Mouse (Mus musculus) liver, embryonic 13.5 days (tissue): Measurements from ENCODE around the gene Kynu. TPM values are rescaled to one million over a fixed set of nuclear protein-coding genes. Genes with fewer than 3 reads are reported as not detected.

Source experiments
- ATAC-seq: fragments of 200-750 bp; cut with Nextera tagmentation; 2 replicates; pipeline ENCODE4 v1.8.0; 2017; ENCODE audit warnings: low read depth, mild to moderate bottlenecking, moderate number of reproducible peaks, moderate library complexity
- DNase-seq: peaks from one replicate; pipeline ENCODE4 v3.0.0; 2022
- H3K27ac ChIP-seq: fragments of 300-500 bp; sonication (generic); 2 replicates; pipeline ENCODE4 v1.5.1; 2015; ENCODE audit warnings: moderate library complexity, mild to moderate bottlenecking, inconsistent platforms
- H3K27me3 ChIP-seq: fragments of 300-500 bp; sonication (generic); 2 replicates; pipeline ENCODE4 v1.6.1; 2015; ENCODE audit warnings: mild to moderate bottlenecking, inconsistent platforms
- H3K36me3 ChIP-seq: fragments of 300-500 bp; sonication (generic); 2 replicates; pipeline ENCODE4 v1.6.1; 2015; ENCODE audit warnings: mild to moderate bottlenecking, inconsistent platforms
- H3K4me1 ChIP-seq: fragments of 300-500 bp; sonication (generic); replicated peaks from 2 replicates; pipeline ENCODE4 v1.6.1; 2015; ENCODE audit warnings: inconsistent platforms
- H3K4me2 ChIP-seq: fragments of 300-500 bp; sonication (generic); 2 replicates; pipeline ENCODE4 v1.6.1; 2015; ENCODE audit warnings: inconsistent platforms, mild to moderate bottlenecking, moderate library complexity
- H3K4me3 ChIP-seq: fragments of 300-500 bp; sonication (generic); replicated peaks from 2 replicates; pipeline ENCODE4 v1.5.1; 2015; ENCODE audit warnings: mild to moderate bottlenecking, inconsistent platforms
- H3K9ac ChIP-seq: fragments of 300-500 bp; sonication (generic); 2 replicates; pipeline ENCODE4 v1.6.1; 2015; ENCODE audit warnings: mild to moderate bottlenecking, inconsistent platforms
- H3K9me3 ChIP-seq: fragments of 300-500 bp; sonication (generic); replicated peaks from 2 replicates; pipeline ENCODE4 v1.6.1; 2016; ENCODE audit warnings: inconsistent platforms
- WGBS: fragments of 180-500 bp; shearing (Covaris S2); methylation state at CpG from one replicate; pipeline ENCODE4 v1.1.7; 2015; ENCODE audit not compliant: insufficient replicate concordance; 5-methylcytosine and 5-hydroxymethylcytosine counted together
- polyA plus RNA-seq: library from polyadenylated mRNA; unstranded; fragments of >200 nt; fragmentation: Nextera tagmentation; extraction: Ambion mirVana; gene quantifications from 2 replicates; pipeline ENCODE4 v1.2.1, GENCODE M21; 2015

The Kynu gene
- polyA plus RNA-seq, 1 experiment from 2014 or later, result 1.1 TPM

- no peak overlapping the region for H3K4me2 ChIP-seq
- H3K27me3 ChIP-seq, result no peaks in the 10 kb centered on the region
- H3K4me1 ChIP-seq, result no peaks in the 10 kb centered on the region
- DNase-seq, result no peak
- H3K9ac ChIP-seq, result no peak overlapping the region
- no peak overlapping the region for H3K27ac ChIP-seq
- H3K9me3 ChIP-seq, result no peaks in the 10 kb centered on the region
- ATAC-seq, result no peak
- H3K4me3 ChIP-seq, result no peak overlapping the region
- H3K36me3 ChIP-seq, result no peaks in the 10 kb centered on the region
Observed at GRCm38 (mm10) chr2:43669588-43669987, 114.5 kb downstream of the Kynu start.

DNA sequence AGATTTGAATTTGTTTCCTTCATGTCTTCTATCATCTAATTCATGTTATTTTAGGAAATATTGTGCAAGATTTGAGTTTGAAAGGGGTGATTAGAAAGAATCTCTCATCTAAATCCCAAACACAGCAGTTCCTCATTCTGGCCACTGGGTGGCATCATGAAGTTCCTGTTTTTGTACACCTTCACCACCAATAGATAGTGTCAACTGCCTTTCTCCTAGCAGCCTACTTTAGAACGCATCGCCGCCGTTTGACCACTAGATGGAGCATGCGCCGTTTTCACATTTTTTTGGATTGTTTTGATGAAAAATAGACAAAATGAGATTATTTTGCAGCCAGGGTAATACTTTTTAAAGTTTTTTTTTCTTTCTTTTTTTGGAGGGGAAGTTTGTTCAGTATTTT lies 118.5 kb downstream of the Kynu start:
- Histone ChIP-seq H3K4me2 (no peak overlapping the region), H3K9ac (no peak overlapping the region), H3K4me1 (no peaks in the 10 kb centered on the region), H3K4me3 (no peak overlapping the region), H3K27me3 (no peaks in the 10 kb centered on the region), H3K36me3 (no peaks in the 10 kb centered on the region), H3K27ac (no peak overlapping the region), H3K9me3 (no peaks in the 10 kb centered on the region)
- WGBS, result under 1% methylated on average over 6 of the region's 6 CpGs
- DNase-seq, result peak; percentile 36
- ATAC-seq, result no peak; the same call in 1 of the 2 replicates

DNA sequence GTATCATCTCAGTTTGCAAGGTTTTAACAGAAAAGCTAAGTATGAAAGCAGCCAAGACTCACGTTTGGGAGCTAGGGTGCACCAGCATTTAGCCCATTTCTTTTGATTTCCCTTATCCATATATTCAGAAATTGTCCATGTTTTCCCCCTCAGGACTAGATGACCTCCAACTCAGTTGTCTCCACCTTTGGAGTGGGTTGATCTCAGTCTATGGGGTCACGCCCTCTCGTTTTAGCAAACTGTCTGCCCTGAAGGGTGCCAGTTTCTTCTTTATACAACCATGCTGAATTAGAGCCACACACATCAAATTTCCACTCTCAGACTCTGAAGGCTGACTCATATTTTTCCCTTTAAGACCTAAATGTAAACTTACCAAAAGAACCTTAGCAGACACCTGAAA lies 119.0 kb downstream of the Kynu start:
- ATAC-seq, result no peak
- H3K27me3 ChIP-seq, result no peaks in the 10 kb centered on the region
- no peaks in the 10 kb centered on the region for H3K36me3 ChIP-seq
- no peaks in the 10 kb centered on the region for H3K4me1 ChIP-seq
- no peak for DNase-seq
- H3K27ac ChIP-seq, result no peak overlapping the region
- H3K9ac ChIP-seq, result no peak overlapping the region
- H3K9me3 ChIP-seq, result no peaks in the 10 kb centered on the region
- WGBS, result 37% methylated on average over 3 of the region's 3 CpGs
- H3K4me2 ChIP-seq, result no peak overlapping the region
- no peak overlapping the region for H3K4me3 ChIP-seq

- no peak overlapping the region for H3K9ac ChIP-seq
- no peaks in the 10 kb centered on the region for H3K9me3 ChIP-seq
- H3K27me3 ChIP-seq, result no peaks in the 10 kb centered on the region
- WGBS, result 27% methylated on average over 4 of the region's 4 CpGs
- no peak for ATAC-seq
- no peak overlapping the region for H3K4me2 ChIP-seq
- H3K36me3 ChIP-seq, result no peaks in the 10 kb centered on the region
- no peaks in the 10 kb centered on the region for H3K4me1 ChIP-seq
- DNase-seq, result no peak
- no peak overlapping the region for H3K4me3 ChIP-seq
- no peak overlapping the region for H3K27ac ChIP-seq
Observed at GRCm38 (mm10) chr2:43675277-43675676, 120.1 kb downstream of the Kynu start.

DNA sequence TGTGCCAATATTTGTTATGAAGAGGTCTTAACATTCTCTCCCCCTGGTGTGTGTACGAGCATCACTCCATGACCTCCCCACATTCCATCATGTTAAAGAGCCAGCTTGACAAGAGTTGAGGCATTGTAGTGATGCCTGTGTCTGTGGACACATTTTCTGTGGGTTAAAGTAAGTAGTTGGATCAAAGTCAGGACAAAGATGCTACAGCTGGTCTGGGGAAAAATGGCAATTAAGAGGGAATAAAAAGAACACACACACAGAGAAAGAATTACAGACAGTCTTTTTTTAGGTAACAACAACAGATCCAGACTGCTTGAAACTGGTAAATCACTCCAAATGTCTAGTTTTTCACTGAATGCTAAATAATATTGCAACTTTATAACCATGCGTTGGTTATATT lies 135.3 kb downstream of the Kynu start:
- H3K4me1 ChIP-seq, result no peaks in the 10 kb centered on the region
- no peak for DNase-seq
- no peaks in the 10 kb centered on the region for H3K27me3 ChIP-seq
- no peak overlapping the region for H3K4me2 ChIP-seq
- no peak overlapping the region for H3K4me3 ChIP-seq
- no peak overlapping the region for H3K9ac ChIP-seq
- H3K36me3 ChIP-seq, result no peaks in the 10 kb centered on the region
- H3K27ac ChIP-seq, result no peak overlapping the region
- 60% methylated on average over 2 of the region's 2 CpGs for WGBS
- H3K9me3 ChIP-seq, result no peaks in the 10 kb centered on the region; the same call in 1 of the 2 replicates
- no peak for ATAC-seq

DNA sequence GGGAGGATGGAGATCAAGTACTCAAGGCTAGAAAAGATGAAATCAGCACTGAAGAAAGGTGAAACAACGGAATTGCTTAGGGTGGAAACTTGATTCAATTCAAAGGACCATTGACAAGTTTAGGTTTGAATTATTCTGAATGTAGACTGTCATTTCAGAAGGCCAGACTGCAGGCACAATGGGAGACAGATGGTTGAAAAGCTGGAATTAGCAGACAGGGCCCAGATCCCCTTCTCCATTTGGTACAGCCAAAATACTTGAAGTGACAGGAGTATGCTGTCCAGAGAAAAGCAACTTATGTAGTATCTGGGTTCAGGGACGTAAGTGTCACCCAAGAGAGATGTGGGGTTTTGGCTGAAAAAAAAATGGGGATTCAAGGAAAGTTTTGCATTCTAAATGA lies 136.2 kb downstream of the Kynu start:
- H3K4me1 ChIP-seq, result no peaks in the 10 kb centered on the region
- no peak overlapping the region for H3K9ac ChIP-seq
- H3K27me3 ChIP-seq, result no peaks in the 10 kb centered on the region
- no peaks in the 10 kb centered on the region; the same call in 1 of the 2 replicates for H3K9me3 ChIP-seq
- ATAC-seq, result no peak
- H3K4me3 ChIP-seq, result no peak overlapping the region
- no peaks in the 10 kb centered on the region for H3K36me3 ChIP-seq
- no peak for DNase-seq
- 63% methylated on average over 2 of the region's 2 CpGs for WGBS
- no peak overlapping the region for H3K4me2 ChIP-seq
- H3K27ac ChIP-seq, result no peak overlapping the region

DNA sequence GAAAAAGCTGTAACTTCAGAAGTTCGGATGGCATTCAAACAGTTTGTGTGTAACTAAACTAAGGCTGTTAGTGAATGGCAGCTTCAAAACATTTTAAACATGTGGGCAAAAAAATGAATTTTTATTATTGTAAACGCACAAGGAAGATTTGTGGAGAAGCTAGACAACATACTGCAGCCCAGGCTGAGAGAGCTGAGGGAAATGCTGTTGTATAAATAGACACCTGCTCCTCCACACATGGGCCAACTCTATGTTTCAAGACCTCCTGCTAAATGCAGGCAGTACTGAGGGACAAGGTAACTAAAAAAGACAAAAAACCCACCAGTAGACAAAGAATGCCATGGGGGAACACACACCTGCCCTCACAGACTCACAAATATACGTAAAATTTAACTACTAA lies 140.5 kb downstream of the Kynu start:
- H3K4me2 ChIP-seq, result no peak overlapping the region
- no peaks in the 10 kb centered on the region for H3K27me3 ChIP-seq
- WGBS, result 63% methylated on average over 3 of the region's 3 CpGs
- H3K27ac ChIP-seq, result no peak overlapping the region
- H3K4me1 ChIP-seq, result no peaks in the 10 kb centered on the region
- no peak overlapping the region for H3K4me3 ChIP-seq
- no peaks in the 10 kb centered on the region for H3K36me3 ChIP-seq
- no peak for ATAC-seq
- no peak overlapping the region for H3K9ac ChIP-seq
- no peaks in the 10 kb centered on the region for H3K9me3 ChIP-seq
- no peak for DNase-seq

DNA sequence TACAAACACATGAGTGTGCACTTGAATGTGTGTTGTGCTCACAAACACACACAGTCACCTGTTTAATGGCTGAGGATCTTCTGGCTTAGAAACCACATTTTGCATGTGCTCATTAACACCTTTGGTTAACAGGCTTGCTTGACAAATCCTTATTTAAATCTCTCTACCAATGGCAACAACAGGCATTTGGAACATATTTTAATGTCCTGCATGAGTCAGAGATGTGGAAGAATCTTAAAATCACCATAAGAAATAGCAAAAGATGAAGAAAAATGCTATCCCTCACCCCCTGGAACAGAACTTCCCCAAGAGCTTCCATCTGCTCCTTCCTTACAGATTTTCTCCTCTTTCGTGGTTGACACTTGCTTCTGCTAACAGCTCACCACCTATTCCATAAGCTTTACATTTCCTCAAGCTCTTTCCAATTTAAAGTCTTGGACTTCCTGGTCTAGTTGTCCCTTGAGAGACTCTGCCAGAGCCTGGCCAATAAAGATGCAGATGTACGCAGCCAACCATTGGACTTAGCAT lies 157.5 kb downstream of the Kynu start:
- H3K4me1 ChIP-seq, result no peaks in the 10 kb centered on the region
- no peaks in the 10 kb centered on the region for H3K9me3 ChIP-seq
- ATAC-seq (no peak), DNase-seq (no peak)
- no peak overlapping the region for H3K27ac ChIP-seq
- WGBS, result 68% methylated on average over 2 of the region's 2 CpGs
- H3K4me3 ChIP-seq, result no peak overlapping the region
- no peaks in the 10 kb centered on the region for H3K36me3 ChIP-seq
- H3K4me2 ChIP-seq, result no peak overlapping the region
- H3K9ac ChIP-seq, result no peak overlapping the region
- H3K27me3 ChIP-seq, result no peaks in the 10 kb centered on the region

GRCm38 (mm10) chr2:43722446-43723103 lies 167.4 kb downstream of the Kynu start:
- Histone ChIP-seq H3K27ac (no peak overlapping the region), H3K4me3 (no peak overlapping the region), H3K9ac (no peak overlapping the region), H3K9me3 (no peaks in the 10 kb centered on the region), H3K27me3 (no peaks in the 10 kb centered on the region), H3K4me2 (no peak overlapping the region), H3K4me1 (0 out of 2 replicates have a peak, but pooled peaks cover under 1% of the 10 kb centered on the region), H3K36me3 (no peaks in the 10 kb centered on the region)
- 15% methylated on average over 14 of the region's 14 CpGs for WGBS
- DNase-seq (peak; percentile 9), ATAC-seq (0 out of 2 replicates have a peak, but pooled peaks have one; percentile 47)

DNA sequence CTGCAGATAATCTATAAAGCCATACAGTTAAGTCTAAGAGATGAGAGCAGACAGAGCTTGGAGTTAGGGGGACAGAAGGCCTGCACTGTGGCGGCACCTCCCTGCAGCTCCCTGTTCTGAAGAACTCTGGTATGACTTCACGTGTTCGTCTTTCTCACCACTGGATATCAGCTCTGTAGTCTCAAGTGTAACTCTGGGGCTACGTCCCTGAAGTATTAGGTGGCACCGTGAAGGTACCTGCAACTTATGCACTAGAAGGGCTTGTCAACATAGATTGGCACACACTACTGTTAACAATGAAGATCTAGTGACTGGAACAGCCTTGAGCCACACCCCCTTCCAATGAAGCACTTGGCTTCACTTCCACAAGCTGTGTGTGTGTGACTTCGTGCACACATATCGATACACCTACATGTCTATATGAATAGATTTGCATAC lies 168.0 kb downstream of the Kynu start:
- Histone ChIP-seq H3K9ac (no peak overlapping the region), H3K4me2 (no peak overlapping the region), H3K4me1 (0 out of 2 replicates have a peak, but pooled peaks cover 3% of the 10 kb centered on the region), H3K27me3 (no peaks in the 10 kb centered on the region), H3K4me3 (no peak overlapping the region), H3K36me3 (no peaks in the 10 kb centered on the region), H3K27ac (no peak overlapping the region), H3K9me3 (no peaks in the 10 kb centered on the region)
- WGBS, result 58% methylated on average over 7 of the region's 7 CpGs
- ATAC-seq (0 out of 2 replicates have a peak, but pooled peaks have one; percentile 41), DNase-seq (no peak)

DNA sequence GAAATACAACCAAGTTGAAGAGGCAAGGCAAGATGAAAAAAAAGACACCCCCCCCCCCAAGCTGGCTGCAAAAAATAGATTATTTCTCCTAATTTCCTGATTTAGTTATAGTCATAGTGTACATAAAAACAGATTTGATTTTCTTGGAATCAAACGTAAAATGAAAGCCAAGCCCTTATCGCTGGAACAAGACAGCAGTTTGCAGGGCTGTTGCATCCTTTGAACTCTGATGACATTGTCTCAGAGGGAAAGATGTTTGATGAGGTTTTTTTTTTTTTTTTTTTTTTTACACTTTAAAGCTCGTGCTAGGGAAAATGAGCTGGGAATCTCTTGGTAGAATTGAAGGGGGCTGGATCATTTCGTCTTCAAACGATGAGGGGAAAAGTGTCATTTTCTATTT lies 172.1 kb downstream of the Kynu start:
- no peak overlapping the region; the same call in 1 of the 2 replicates for H3K4me3 ChIP-seq
- H3K27me3 ChIP-seq, result no peaks in the 10 kb centered on the region
- H3K4me2 ChIP-seq, result peak overlapping the region; percentile 45
- no peak overlapping the region for H3K27ac ChIP-seq
- H3K9ac ChIP-seq, result no peak overlapping the region
- ATAC-seq, result no peak
- H3K4me1 ChIP-seq, result 0 out of 2 replicates have a peak, but pooled peaks cover 3% of the 10 kb centered on the region
- DNase-seq, result no peak
- no peaks in the 10 kb centered on the region for H3K9me3 ChIP-seq
- H3K36me3 ChIP-seq, result no peaks in the 10 kb centered on the region
- WGBS, result 49% methylated on average over 5 of the region's 5 CpGs

- H3K9me3 ChIP-seq, result no peaks in the 10 kb centered on the region
- WGBS, result 22% methylated on average over 8 of the region's 8 CpGs
- H3K4me3 ChIP-seq, result peak overlapping the region; percentile 21
- H3K27me3 ChIP-seq, result no peaks in the 10 kb centered on the region
- DNase-seq, result no peak
- no peaks in the 10 kb centered on the region for H3K36me3 ChIP-seq
- no peak for ATAC-seq
- no peak overlapping the region for H3K27ac ChIP-seq
- H3K4me2 ChIP-seq, result peak overlapping the region; percentile 45
- H3K4me1 ChIP-seq, result 0 out of 2 replicates have a peak, but pooled peaks cover 3% of the 10 kb centered on the region
- H3K9ac ChIP-seq, result no peak overlapping the region
Observed at GRCm38 (mm10) chr2:43727693-43728092, 172.6 kb downstream of the Kynu start.
